Mouse (Mus musculus): ENCODE results near the gene Cnih4. TPM values are rescaled to one million over a fixed set of nuclear protein-coding genes. Genes with fewer than 3 reads are reported as not detected.

Cnih4 gene
- polyA plus RNA-seq, 1 experiment from 2014 or later, result 115 TPM

- H3K36me3 ChIP-seq (ENCODE audit: insufficient read depth, low read length), result no peaks in the 10 kb centered on the region
- no peak for ATAC-seq
- H3K4me2 ChIP-seq (replicated peaks; ENCODE audit: low read depth, low read length), result no peak overlapping the region
- TF ChIP-seq CTCF (IDR thresholded peaks at IDR 0.05), result no peak
- TF ChIP-seq EP300 (IDR thresholded peaks at IDR 0.05), result no peak
- H3K27me3 ChIP-seq (replicated peaks; ENCODE audit: insufficient read depth, low read length), result no peaks in the 10 kb centered on the region
- no peak for DNase-seq (ENCODE audit: low spot score)
- no peak overlapping the region for H3K4me3 ChIP-seq (ENCODE audit: low read depth, low read length)
- no peak overlapping the region for H3K9ac ChIP-seq (replicated peaks; ENCODE audit: low read depth)
- no peaks in the 10 kb centered on the region; the same call in 1 of the 2 replicates for H3K4me1 ChIP-seq (ENCODE audit: insufficient read depth, low read depth, low read length)
- WGBS, result 84% methylated on average over 8 of the region's 8 CpGs
- no peaks in the 10 kb centered on the region for H3K9me3 ChIP-seq (ENCODE audit: low read length)
- H3K27ac ChIP-seq (ENCODE audit: low read length), result no peak overlapping the region
Observed at GRCm38 (mm10) chr1:181214296-181215035, 70.0 kb downstream of the Cnih4 start.

DNA sequence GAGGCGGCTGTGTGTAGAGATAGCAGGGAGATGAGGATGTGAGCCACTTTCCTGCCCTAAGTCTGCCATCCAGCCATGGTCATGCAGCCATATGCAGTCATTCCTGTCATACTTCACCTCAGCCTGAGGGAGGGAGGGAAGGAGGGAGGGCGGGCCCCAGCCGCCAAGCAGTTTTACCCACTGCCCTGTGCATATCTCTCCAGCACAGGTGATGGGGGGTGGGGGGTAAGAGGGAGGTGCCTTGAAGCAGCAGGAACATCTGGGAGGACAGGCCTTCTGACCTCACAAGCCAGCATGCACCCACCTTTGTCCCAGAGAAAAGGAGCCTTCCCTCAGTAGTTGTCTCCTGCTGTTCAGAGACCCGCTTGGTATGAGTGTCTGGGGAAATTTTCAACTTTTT is 71.8 kb downstream of the Cnih4 start:
- H3K4me2 ChIP-seq (replicated peaks; ENCODE audit: low read depth, low read length), result no peak overlapping the region
- no peaks in the 10 kb centered on the region; the same call in 1 of the 2 replicates for H3K4me1 ChIP-seq (ENCODE audit: insufficient read depth, low read depth, low read length)
- no peak for ATAC-seq
- H3K27ac ChIP-seq (ENCODE audit: low read length), result no peak overlapping the region
- DNase-seq (ENCODE audit: low spot score), result no peak
- no peaks in the 10 kb centered on the region for H3K9me3 ChIP-seq (ENCODE audit: low read length)
- no peaks in the 10 kb centered on the region for H3K36me3 ChIP-seq (ENCODE audit: insufficient read depth, low read length)
- TF ChIP-seq CTCF (IDR thresholded peaks at IDR 0.05) (no peak), EP300 (IDR thresholded peaks at IDR 0.05) (no peak)
- no peak overlapping the region for H3K4me3 ChIP-seq (ENCODE audit: low read depth, low read length)
- no peak overlapping the region for H3K9ac ChIP-seq (replicated peaks; ENCODE audit: low read depth)
- WGBS, result 70% methylated on average over 4 of the region's 4 CpGs
- H3K27me3 ChIP-seq (replicated peaks; ENCODE audit: insufficient read depth, low read length), result no peaks in the 10 kb centered on the region

Other genes with a start within 250 kb of the Cnih4 start
- gene Pycr2, start 240.4 kb upstream of the Cnih4 start, polyA plus RNA-seq (2015; fragmentation: Nextera tagmentation; extraction: Ambion mirVana), result 51.9 and 57.5 TPM in 2 replicates
- 1.1 and 2.1 TPM in 2 replicates for gene Lefty1, start 209.7 kb upstream of the Cnih4 start, polyA plus RNA-seq (2015; fragmentation: Nextera tagmentation; extraction: Ambion mirVana)
- gene Tmem63a, start 202.3 kb upstream of the Cnih4 start, polyA plus RNA-seq (2015; fragmentation: Nextera tagmentation; extraction: Ambion mirVana), result 22.7 and 25.1 TPM in 2 replicates
- 29.4 and 35.7 TPM in 2 replicates for gene Ephx1, start 123.8 kb upstream of the Cnih4 start, polyA plus RNA-seq (2015; fragmentation: Nextera tagmentation; extraction: Ambion mirVana)
- not detected in 2 replicates for gene 9130409I23Rik, start 93.5 kb upstream of the Cnih4 start, polyA plus RNA-seq (2015; fragmentation: Nextera tagmentation; extraction: Ambion mirVana)
- gene Nvl, start 489 bp upstream of the Cnih4 start, polyA plus RNA-seq (2015; fragmentation: Nextera tagmentation; extraction: Ambion mirVana), result 13.3 and 13.4 TPM in 2 replicates
- gene Wdr26, start 67.3 kb downstream of the Cnih4 start, polyA plus RNA-seq (2015; fragmentation: Nextera tagmentation; extraction: Ambion mirVana), result 49.1 and 50.9 TPM in 2 replicates
- gene Cnih3, start 207.9 kb downstream of the Cnih4 start, polyA plus RNA-seq (2015; fragmentation: Nextera tagmentation; extraction: Ambion mirVana), result 0.25 and 0.30 TPM in 2 replicates